Mouse (Mus musculus): ENCODE measurements at regions not wholly inside any gene's neighbourhood (a gene's known extent, or its start where the extent isn't known, plus 50 kb on each side); places are given as distances from the start of the nearest gene placed in this dataset.

GRCm38 (mm10) chr1:35535470-35535869, 532.7 kb upstream of the Hs6st1 start:
- no peak overlapping the region for H3K9ac ChIP-seq (ENCODE audit: low read depth, low read length)
- ATAC-seq (ENCODE audit: low FRiP score), result no peak

GRCm38 (mm10) chr1:35536276-35536675, 531.9 kb upstream of the Hs6st1 start:
- Histone ChIP-seq H3K4me2 (replicated peaks; ENCODE audit: low read depth, low read length) (no peak overlapping the region), H3K9me3 (ENCODE audit: control insufficient read depth, low read length) (no peaks in the 10 kb centered on the region), H3K27ac (ENCODE audit: low read depth, low read length) (no peak overlapping the region), H3K27me3 (ENCODE audit: control insufficient read depth, insufficient read depth, low read length) (no peaks in the 10 kb centered on the region), H3K4me1 (replicated peaks; ENCODE audit: control insufficient read depth, insufficient read depth, low read length) (no peaks in the 10 kb centered on the region), H3K9ac (ENCODE audit: low read depth, low read length) (no peak overlapping the region), H3K4me3 (ENCODE audit: low read depth, low read length) (no peak overlapping the region), H3K36me3 (ENCODE audit: control insufficient read depth, insufficient read depth, low read length) (no peaks in the 10 kb centered on the region)
- no peak for DNase-seq (ENCODE audit: low spot score)
- WGBS, result 88% methylated on average over 5 of the region's 5 CpGs
- no peak for ATAC-seq (ENCODE audit: low FRiP score)

More at GRCm38 (mm10) chr1:35535470-35535869, 532.7 kb upstream of the Hs6st1 start:
- Histone ChIP-seq H3K36me3 (ENCODE audit: control insufficient read depth, insufficient read depth, low read length) (no peaks in the 10 kb centered on the region), H3K27ac (ENCODE audit: low read depth, low read length) (no peak overlapping the region), H3K4me3 (ENCODE audit: low read depth, low read length) (no peak overlapping the region), H3K4me2 (replicated peaks; ENCODE audit: low read depth, low read length) (no peak overlapping the region), H3K4me1 (replicated peaks; ENCODE audit: control insufficient read depth, insufficient read depth, low read length) (no peaks in the 10 kb centered on the region), H3K27me3 (ENCODE audit: control insufficient read depth, insufficient read depth, low read length) (no peaks in the 10 kb centered on the region), H3K9me3 (ENCODE audit: control insufficient read depth, low read length) (no peaks in the 10 kb centered on the region)
- no peak for DNase-seq (ENCODE audit: low spot score)

GRCm38 (mm10) chr1:35548845-35549244, 519.4 kb upstream of the Hs6st1 start:
- H3K9me3 ChIP-seq (ENCODE audit: control insufficient read depth, low read length), result no peaks in the 10 kb centered on the region
- no peaks in the 10 kb centered on the region for H3K36me3 ChIP-seq (ENCODE audit: control insufficient read depth, insufficient read depth, low read length)
- no peak overlapping the region for H3K9ac ChIP-seq (ENCODE audit: low read depth, low read length)
- no peak overlapping the region for H3K27ac ChIP-seq (ENCODE audit: low read depth, low read length)
- no peak overlapping the region for H3K4me3 ChIP-seq (ENCODE audit: low read depth, low read length)
- WGBS, result 83% methylated on average over 3 of the region's 3 CpGs
- ATAC-seq (ENCODE audit: low FRiP score), result no peak
- H3K4me1 ChIP-seq (replicated peaks; ENCODE audit: control insufficient read depth, insufficient read depth, low read length), result no peaks in the 10 kb centered on the region
- no peaks in the 10 kb centered on the region for H3K27me3 ChIP-seq (ENCODE audit: control insufficient read depth, insufficient read depth, low read length)
- H3K4me2 ChIP-seq (replicated peaks; ENCODE audit: low read depth, low read length), result no peak overlapping the region
- no peak for DNase-seq (ENCODE audit: low spot score)

- Histone ChIP-seq H3K4me1 (replicated peaks; ENCODE audit: control insufficient read depth, insufficient read depth, low read length) (no peaks in the 10 kb centered on the region), H3K9ac (ENCODE audit: low read depth, low read length) (no peak overlapping the region), H3K36me3 (ENCODE audit: control insufficient read depth, insufficient read depth, low read length) (no peaks in the 10 kb centered on the region), H3K4me2 (replicated peaks; ENCODE audit: low read depth, low read length) (no peak overlapping the region), H3K4me3 (ENCODE audit: low read depth, low read length) (no peak overlapping the region), H3K9me3 (ENCODE audit: control insufficient read depth, low read length) (no peaks in the 10 kb centered on the region), H3K27ac (ENCODE audit: low read depth, low read length) (no peak overlapping the region), H3K27me3 (ENCODE audit: control insufficient read depth, insufficient read depth, low read length) (no peaks in the 10 kb centered on the region)
- ATAC-seq (ENCODE audit: low FRiP score) (no peak), DNase-seq (ENCODE audit: low spot score) (no peak)
- WGBS, result 85% methylated on average over 1 of the region's 1 CpGs
These were observed 516.7 kb upstream of the Hs6st1 start for GRCm38 (mm10) chr1:35551503-35551902.

- Histone ChIP-seq H3K4me1 (replicated peaks; ENCODE audit: control insufficient read depth, insufficient read depth, low read length) (no peaks in the 10 kb centered on the region), H3K27ac (ENCODE audit: low read depth, low read length) (no peak overlapping the region), H3K9me3 (ENCODE audit: control insufficient read depth, low read length) (0 out of 2 replicates have a peak, but pooled peaks cover 3% of the 10 kb centered on the region), H3K9ac (ENCODE audit: low read depth, low read length) (no peak overlapping the region), H3K36me3 (ENCODE audit: control insufficient read depth, insufficient read depth, low read length) (no peaks in the 10 kb centered on the region), H3K27me3 (ENCODE audit: control insufficient read depth, insufficient read depth, low read length) (no peaks in the 10 kb centered on the region), H3K4me3 (ENCODE audit: low read depth, low read length) (no peak overlapping the region), H3K4me2 (replicated peaks; ENCODE audit: low read depth, low read length) (no peak overlapping the region)
- no peak for DNase-seq (ENCODE audit: low spot score)
- no peak for ATAC-seq (ENCODE audit: low FRiP score)
- WGBS, result 90% methylated on average over 4 of the region's 4 CpGs
These were observed 505.4 kb upstream of the Hs6st1 start for GRCm38 (mm10) chr1:35562786-35563185.

- Histone ChIP-seq H3K27me3 (ENCODE audit: control insufficient read depth, insufficient read depth, low read length) (no peaks in the 10 kb centered on the region), H3K9ac (ENCODE audit: low read depth, low read length) (no peak overlapping the region), H3K9me3 (ENCODE audit: control insufficient read depth, low read length) (no peaks in the 10 kb centered on the region), H3K36me3 (ENCODE audit: control insufficient read depth, insufficient read depth, low read length) (no peaks in the 10 kb centered on the region), H3K4me3 (ENCODE audit: low read depth, low read length) (no peak overlapping the region), H3K4me1 (replicated peaks; ENCODE audit: control insufficient read depth, insufficient read depth, low read length) (no peaks in the 10 kb centered on the region), H3K27ac (ENCODE audit: low read depth, low read length) (no peak overlapping the region), H3K4me2 (replicated peaks; ENCODE audit: low read depth, low read length) (no peak overlapping the region)
- DNase-seq (ENCODE audit: low spot score) (no peak), ATAC-seq (ENCODE audit: low FRiP score) (no peak)
- 57% methylated on average over 1 of the region's 1 CpGs for WGBS
These were observed 493.0 kb upstream of the Hs6st1 start for GRCm38 (mm10) chr1:35575203-35575602.

- Histone ChIP-seq H3K9ac (ENCODE audit: low read depth, low read length) (no peak overlapping the region), H3K27me3 (ENCODE audit: control insufficient read depth, insufficient read depth, low read length) (no peaks in the 10 kb centered on the region), H3K4me2 (replicated peaks; ENCODE audit: low read depth, low read length) (no peak overlapping the region), H3K27ac (ENCODE audit: low read depth, low read length) (no peak overlapping the region), H3K36me3 (ENCODE audit: control insufficient read depth, insufficient read depth, low read length) (no peaks in the 10 kb centered on the region), H3K4me3 (ENCODE audit: low read depth, low read length) (no peak overlapping the region), H3K9me3 (ENCODE audit: control insufficient read depth, low read length) (no peaks in the 10 kb centered on the region), H3K4me1 (replicated peaks; ENCODE audit: control insufficient read depth, insufficient read depth, low read length) (no peaks in the 10 kb centered on the region)
- ATAC-seq (ENCODE audit: low FRiP score), result no peak
- WGBS, result 52% methylated on average over 3 of the region's 3 CpGs
- no peak for DNase-seq (ENCODE audit: low spot score)
These were observed 488.8 kb upstream of the Hs6st1 start for GRCm38 (mm10) chr1:35579392-35579791.

- Histone ChIP-seq H3K27me3 (ENCODE audit: control insufficient read depth, insufficient read depth, low read length) (no peaks in the 10 kb centered on the region), H3K4me3 (ENCODE audit: low read depth, low read length) (no peak overlapping the region), H3K4me1 (replicated peaks; ENCODE audit: control insufficient read depth, insufficient read depth, low read length) (no peaks in the 10 kb centered on the region), H3K9ac (ENCODE audit: low read depth, low read length) (no peak overlapping the region), H3K27ac (ENCODE audit: low read depth, low read length) (no peak overlapping the region), H3K9me3 (ENCODE audit: control insufficient read depth, low read length) (no peaks in the 10 kb centered on the region), H3K4me2 (replicated peaks; ENCODE audit: low read depth, low read length) (no peak overlapping the region), H3K36me3 (ENCODE audit: control insufficient read depth, insufficient read depth, low read length) (no peaks in the 10 kb centered on the region)
- DNase-seq (ENCODE audit: low spot score), result no peak
- 76% methylated on average over 4 of the region's 4 CpGs for WGBS
- ATAC-seq (ENCODE audit: low FRiP score), result no peak
These were observed 488.2 kb upstream of the Hs6st1 start for GRCm38 (mm10) chr1:35579992-35580391.

- Histone ChIP-seq H3K27ac (ENCODE audit: low read depth, low read length) (no peak overlapping the region), H3K4me2 (replicated peaks; ENCODE audit: low read depth, low read length) (no peak overlapping the region), H3K27me3 (ENCODE audit: control insufficient read depth, insufficient read depth, low read length) (no peaks in the 10 kb centered on the region), H3K9ac (ENCODE audit: low read depth, low read length) (no peak overlapping the region), H3K4me1 (replicated peaks; ENCODE audit: control insufficient read depth, insufficient read depth, low read length) (no peaks in the 10 kb centered on the region), H3K4me3 (ENCODE audit: low read depth, low read length) (no peak overlapping the region), H3K36me3 (ENCODE audit: control insufficient read depth, insufficient read depth, low read length) (no peaks in the 10 kb centered on the region), H3K9me3 (ENCODE audit: control insufficient read depth, low read length) (no peaks in the 10 kb centered on the region)
- DNase-seq (ENCODE audit: low spot score) (no peak), ATAC-seq (ENCODE audit: low FRiP score) (no peak)
- WGBS, result 84% methylated on average over 3 of the region's 3 CpGs
These were observed 487.7 kb upstream of the Hs6st1 start for GRCm38 (mm10) chr1:35580474-35580873.
